Mouse (Mus musculus): Measurements from ENCODE around the gene Zfp951. TPM values are rescaled to one million over a fixed set of nuclear protein-coding genes. Genes with fewer than 3 reads are reported as not detected.
"Not testable (repeated sequence)": the region's sequence is repeated elsewhere in the genome, so short reads cannot be mapped to it uniquely, and the experiment has no call there.

Zfp951 gene
- 1 to 10 TPM; 3.9 to 4.7 TPM for total RNA-seq (2021)
- long read RNA-seq, experiment 1, partial matches to known transcripts: 2 of 7 reads
- long read RNA-seq, experiment 1, other reads (novel, unspliced or antisense): 4 of 7 reads
- long read RNA-seq, experiment 2, partial matches to known transcripts: 0 of 3 reads
- long read RNA-seq, experiment 2, other reads (novel, unspliced or antisense): 3 of 3 reads

- intact Hi-C loops (cut with DNase I): not testable (repeated sequence)
These were observed at the start of gene Zfp951 for GRCm38 (mm10) chr5:104859962-104860525. Zfp951 (minus strand) TSS chr5:104860070.

GRCm38 (mm10) chr5:104906556-104906955 lies 46.7 kb upstream of the Zfp951 start:
- intact Hi-C loops (cut with DNase I); DNase-seq (ENCODE audit: low spot score in 2 of 2): not testable (repeated sequence)

More at GRCm38 (mm10) chr5:104859962-104860525, at the start of gene Zfp951:
- DNase-seq (ENCODE audit: low spot score in 2 of 2): peak; percentile 72 to 90

- DNase-seq (ENCODE audit: low spot score in 2 of 2); intact Hi-C loops (cut with DNase I): not testable (repeated sequence)
These were observed 567 bp downstream of the Zfp951 start for GRCm38 (mm10) chr5:104859045-104859961.

GRCm38 (mm10) chr5:104854546-104854945 lies 5.3 kb downstream of the Zfp951 start:
- intact Hi-C loops (cut with DNase I); DNase-seq (ENCODE audit: low spot score in 2 of 2): not testable (repeated sequence)

GRCm38 (mm10) chr5:104833330-104833729 lies 26.5 kb downstream of the Zfp951 start:
- DNase-seq (ENCODE audit: low spot score in 2 of 2): no peak
- intact Hi-C loops (cut with DNase I): no loop called here

- no peak for DNase-seq (ENCODE audit: low spot score in 2 of 2)
- intact Hi-C loops (cut with DNase I): no loop called here
These were observed 30.3 kb downstream of the Zfp951 start for GRCm38 (mm10) chr5:104829611-104830010.

GRCm38 (mm10) chr5:104770138-104770537 lies 89.7 kb downstream of the Zfp951 start:
- DNase-seq (ENCODE audit: low spot score in 2 of 2); intact Hi-C loops (cut with DNase I): not testable (repeated sequence)

Other genes with a start within 250 kb of the Zfp951 start
- under 1 TPM in 1 of 2 experiments, not detected in 1; 0.15 TPM for gene Abcg3, start 122.6 kb upstream of the Zfp951 start, total RNA-seq (2021)